In genomic region chr17:43431692-43432091, GRCm38 (mm10) we compare ENCODE assay signal across 20 mouse cellular contexts.
DNase-seq lines count a peak whose midpoint lies in the region; ATAC-seq and TF ChIP-seq lines count a peak whose summit lies in the region.
"Had no signal": no experiment of that assay in that cellular context is flagged by ENCODE, and none has a peak within 500 bp of the region (broad histone marks: within the 10 kb centered on the region; RNA-seq: fewer than 3 reads in every experiment).

No protein-coding gene starts in this region.

- no peaks in the 10 kb centered on the region for H3K27me3 ChIP-seq in kidney, adult 2 months (replicated peaks; ENCODE audit: control insufficient read depth, insufficient read depth, low read length)
- no peaks in the 10 kb centered on the region for H3K27me3 ChIP-seq in midbrain, embryonic 15.5 days (replicated peaks)
- H3K27me3 ChIP-seq: hindbrain, embryonic 15.5 days; liver, embryonic 13.5 days; midbrain, embryonic 12.5 days; stomach, embryonic 15.5 days had no signal

- H3K9ac ChIP-seq in midbrain, embryonic 15.5 days: no peak overlapping the region
- H3K9ac ChIP-seq: forebrain, postnatal 0 days; hindbrain, embryonic 15.5 days; liver, embryonic 13.5 days; midbrain, embryonic 12.5 days; stomach, embryonic 15.5 days had no signal

- H3K4me3 ChIP-seq in kidney, adult 2 months (ENCODE audit: insufficient read depth, low read depth, low read length): no peak overlapping the region
- no peak overlapping the region for H3K4me3 ChIP-seq in midbrain, embryonic 15.5 days
- H3K4me3 ChIP-seq: hindbrain, embryonic 15.5 days; limb, embryonic 10.5 days; liver, embryonic 13.5 days; midbrain, embryonic 12.5 days; stomach, embryonic 15.5 days had no signal

- no peaks in the 10 kb centered on the region for H3K36me3 ChIP-seq in kidney, adult 2 months (ENCODE audit: control insufficient read depth, insufficient read depth, low read length)
- no peaks in the 10 kb centered on the region for H3K36me3 ChIP-seq in midbrain, embryonic 15.5 days (replicated peaks)
- H3K36me3 ChIP-seq: hindbrain, embryonic 15.5 days; limb, embryonic 10.5 days; liver, embryonic 13.5 days; midbrain, embryonic 12.5 days; stomach, embryonic 15.5 days had no signal

- no peaks in the 10 kb centered on the region for H3K9me3 ChIP-seq in midbrain, embryonic 15.5 days
- H3K9me3 ChIP-seq: hindbrain, embryonic 15.5 days; limb, embryonic 10.5 days; liver, embryonic 13.5 days; midbrain, embryonic 12.5 days; stomach, embryonic 15.5 days had no signal

- WGBS in kidney, adult 2 months: 48% methylated on average over 5 of the region's 5 CpGs
- WGBS in midbrain, embryonic 15.5 days: 84% methylated on average over 5 of the region's 5 CpGs

- peak; percentile 15 for DNase-seq in adrenal gland, adult 2 months
- DNase-seq in adrenal gland, adult 18-20 months (ENCODE audit: low spot score in 2 of 2): no peak
- peak; percentile 44 for DNase-seq in kidney, adult 2 months
- DNase-seq in kidney, adult 18-20 months: no peak
- DNase-seq in kidney, adult 9 months: peak; percentile 31
- peak; percentile 4 for DNase-seq in mesoderm, embryonic 11.5 days (ENCODE audit: low read depth, low spot score)
- DNase-seq in liver: no peak
- DNase-seq: cerebellum, adult 8-10 months; forebrain, postnatal 0 days; gastrocnemius, postnatal 25 days; liver, embryonic 13.5 days; lung, postnatal 10 days; right cerebral cortex, adult 18-20 months; thymus, postnatal 25 days had no signal

- no peak for ATAC-seq in midbrain, embryonic 15.5 days (replicated peaks)
- ATAC-seq: forebrain, postnatal 0 days; intestine, postnatal 0 days had no signal

- H3K4me2 ChIP-seq in midbrain, embryonic 15.5 days: no peak overlapping the region
- H3K4me2 ChIP-seq: hindbrain, embryonic 15.5 days; liver, embryonic 13.5 days; midbrain, embryonic 12.5 days; stomach, embryonic 15.5 days had no signal

- no peak overlapping the region for H3K27ac ChIP-seq in kidney, adult 2 months (ENCODE audit: insufficient read depth, low read depth, low read length)
- no peak overlapping the region for H3K27ac ChIP-seq in midbrain, embryonic 15.5 days
- H3K27ac ChIP-seq: hindbrain, embryonic 15.5 days; limb, embryonic 10.5 days; liver, embryonic 13.5 days; midbrain, embryonic 12.5 days; stomach, embryonic 15.5 days had no signal

- no peak for TF ChIP-seq CTCF in kidney, adult 2 months (conservative IDR thresholded peaks at IDR 0.05; ENCODE audit: insufficient read depth, insufficient read length, low read depth, low read length)

- no peak for TF ChIP-seq POLR2A in kidney, adult 2 months (IDR thresholded peaks at IDR 0.05; ENCODE audit: low read depth, low read length)

- H3K4me1 ChIP-seq in kidney, adult 2 months (ENCODE audit: control insufficient read depth, insufficient read depth, low read length): no peaks in the 10 kb centered on the region
- H3K4me1 ChIP-seq in midbrain, embryonic 15.5 days: no peaks in the 10 kb centered on the region
- H3K4me1 ChIP-seq: hindbrain, embryonic 15.5 days; limb, embryonic 10.5 days; liver, embryonic 13.5 days; midbrain, embryonic 12.5 days; stomach, embryonic 15.5 days had no signal

Comparison
In these comparisons a context has a peak if more than half of its experiments do, and no peak if none do; other contexts are left out.
1. DNase-seq: peak in adrenal gland, adult 2 months (single experiment), kidney, adult 2 months (single experiment), kidney, adult 9 months (single experiment) and mesoderm, embryonic 11.5 days (single experiment); none in adrenal gland, adult 18-20 months (0 of 2), kidney, adult 18-20 months (single experiment) and liver (single experiment).